Mouse (Mus musculus) spleen, adult 2 months (tissue): ENCODE measurements around the gene B4galt5. TPM values are rescaled to one million over a fixed set of nuclear protein-coding genes. Genes with fewer than 3 reads are reported as not detected.

Source experiments
- DNase-seq, 2 experiments: peaks; one replicate each; pipeline versions ENCODE4 v3.0.0 to v3.0.0-alpha.2; 2012 to 2021; ENCODE audit warnings: low spot score in 2 of 2, low read depth in 1 of 2
- H3K27ac ChIP-seq: fragments of 200-500 bp; 2 replicates; pipeline ENCODE4 v1.5.1; 2012; ENCODE audit warnings: low read length, inconsistent platforms; ENCODE audit not compliant: insufficient read depth
- H3K27me3 ChIP-seq: fragments of 200-500 bp; 2 replicates; pipeline ENCODE4 v1.6.1; 2012; ENCODE audit warnings: mild to moderate bottlenecking, moderate library complexity, low read length, inconsistent platforms; ENCODE audit not compliant: control insufficient read depth, insufficient read depth
- H3K36me3 ChIP-seq: fragments of 200-500 bp; 2 replicates; pipeline ENCODE4 v1.6.1; 2012; ENCODE audit warnings: mild to moderate bottlenecking, low read length, inconsistent platforms; ENCODE audit not compliant: control insufficient read depth, insufficient read depth
- H3K4me1 ChIP-seq: fragments of 200-500 bp; 2 replicates; pipeline ENCODE4 v1.6.1; 2011; ENCODE audit warnings: inconsistent platforms; ENCODE audit not compliant: control insufficient read depth, insufficient read depth, insufficient read length
- H3K4me3 ChIP-seq: fragments of 200-500 bp; 2 replicates; pipeline ENCODE4 v1.5.1; 2011; ENCODE audit warnings: mild to moderate bottlenecking, inconsistent platforms; ENCODE audit not compliant: insufficient read depth, insufficient read length; ENCODE audit errors: extremely low read depth
- CTCF ChIP-seq: fragments of 200-500 bp; IDR thresholded peaks from 2 replicates; pipeline ENCODE4 v1.5.1; 2011; ENCODE audit warnings: mild to moderate bottlenecking, inconsistent platforms; ENCODE audit not compliant: insufficient read depth, insufficient read length, insufficient replicate concordance; ENCODE audit errors: extremely low read depth
- POLR2A ChIP-seq: fragments of 200-500 bp; IDR thresholded peaks from 2 replicates; pipeline ENCODE4 v1.6.1; 2011; ENCODE audit warnings: low read depth, low read length, inconsistent platforms
- WGBS: fragments of 180-500 bp; shearing (Covaris S2); methylation state at CpG from one replicate; pipeline ENCODE4 v1.1.7; 2018; 5-methylcytosine and 5-hydroxymethylcytosine counted together
- polyA plus RNA-seq: library from polyadenylated mRNA; depleted of rRNA; stranded (reverse); fragments of >200 nt; gene quantifications from 2 replicates; pipeline ENCODE4 v1.2.3, GENCODE M21; 2012

The B4galt5 gene
- polyA plus RNA-seq, 1 experiment, result 20.5 TPM

DNA sequence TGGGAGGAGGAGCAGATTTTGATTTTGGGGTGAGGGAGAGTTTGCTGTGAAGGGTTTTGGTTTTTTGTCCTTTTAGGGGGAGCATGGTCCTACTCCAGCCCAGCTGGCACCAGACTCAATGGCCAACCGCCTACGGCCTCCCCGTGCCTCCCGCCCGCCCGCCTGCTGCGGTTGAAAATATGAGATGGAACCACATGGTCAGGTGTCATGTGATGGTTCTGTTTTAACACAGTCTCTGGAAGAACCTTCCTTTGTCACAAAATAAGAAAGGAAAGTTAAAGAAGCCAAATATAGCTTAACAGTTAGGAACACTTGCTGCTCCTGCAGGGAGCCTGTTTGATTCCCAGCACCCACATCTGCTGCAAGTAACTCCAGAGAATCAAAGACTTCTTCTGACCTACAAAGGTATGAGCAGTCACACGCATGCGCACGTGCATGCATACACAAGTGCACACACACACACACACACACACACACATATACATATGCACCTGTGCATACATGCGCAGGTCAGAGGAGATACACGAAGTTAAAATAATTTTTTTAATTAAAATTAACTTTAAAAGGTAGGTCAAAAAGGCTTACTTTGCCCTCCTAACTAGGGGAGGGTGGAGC is 25.3 kb upstream of the B4galt5 start:
- H3K4me1 ChIP-seq, result peaks cover 33% of the 10 kb centered on the region
- H3K4me3 ChIP-seq, result no peak overlapping the region
- H3K27ac ChIP-seq, result no peak overlapping the region
- H3K27me3 ChIP-seq, result no peaks in the 10 kb centered on the region
- 83% methylated on average over 12 of the region's 12 CpGs for WGBS
- no peak for DNase-seq
- H3K36me3 ChIP-seq, result no peaks in the 10 kb centered on the region
- no peak for TF ChIP-seq CTCF
- TF ChIP-seq POLR2A, result no peak

GRCm38 (mm10) chr2:167373266-167373665 is 24.3 kb upstream of the B4galt5 start:
- Histone ChIP-seq H3K4me3 (no peak overlapping the region), H3K36me3 (no peaks in the 10 kb centered on the region), H3K4me1 (peaks cover 37% of the 10 kb centered on the region), H3K27ac (no peak overlapping the region), H3K27me3 (no peaks in the 10 kb centered on the region)
- no peak for DNase-seq
- TF ChIP-seq CTCF (no peak), POLR2A (no peak)
- WGBS, result 72% methylated on average over 5 of the region's 5 CpGs

GRCm38 (mm10) chr2:167371506-167371905 is 22.5 kb upstream of the B4galt5 start:
- TF ChIP-seq CTCF (no peak), POLR2A (no peak)
- Histone ChIP-seq H3K4me3 (no peak overlapping the region), H3K27ac (no peak overlapping the region), H3K36me3 (no peaks in the 10 kb centered on the region), H3K27me3 (no peaks in the 10 kb centered on the region), H3K4me1 (peaks cover 30% of the 10 kb centered on the region)
- WGBS, result 81% methylated on average over 2 of the region's 2 CpGs
- no peak for DNase-seq

DNA sequence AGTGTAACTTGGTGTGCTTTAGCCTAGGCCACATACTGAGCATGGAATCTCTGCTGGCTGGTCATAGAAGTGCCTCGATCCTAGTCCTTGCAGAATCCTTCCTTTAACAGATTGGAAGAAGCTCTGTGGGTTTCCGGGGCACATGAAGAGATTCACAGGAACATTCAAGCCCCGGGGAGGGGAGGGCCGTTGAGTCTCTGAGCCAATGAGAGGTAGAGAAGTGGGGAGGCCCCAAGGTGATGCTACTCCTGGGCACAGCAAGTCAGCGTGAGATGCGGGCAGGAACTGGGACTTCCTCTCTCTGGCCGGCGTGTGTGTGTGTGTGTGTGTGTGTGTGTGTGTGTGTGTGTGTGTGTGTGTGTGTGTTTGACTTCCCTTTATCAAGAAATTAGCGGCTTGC is 19.3 kb upstream of the B4galt5 start:
- Histone ChIP-seq H3K4me1 (peaks cover 18% of the 10 kb centered on the region; the same call in 1 of the 2 replicates), H3K27ac (peak overlapping the region; percentile 87), H3K27me3 (no peaks in the 10 kb centered on the region), H3K4me3 (peak overlapping the region; percentile 46), H3K36me3 (no peaks in the 10 kb centered on the region)
- peak; percentile 90 to 92 for DNase-seq
- 3% methylated on average over 9 of the region's 9 CpGs for WGBS
- TF ChIP-seq POLR2A (no peak; the same call in 1 of the 2 replicates), CTCF (no peak)

GRCm38 (mm10) chr2:167367777-167368281 is 18.8 kb upstream of the B4galt5 start:
- WGBS, result 3% methylated on average over 20 of the region's 20 CpGs
- Histone ChIP-seq H3K4me1 (peaks cover 23% of the 10 kb centered on the region; the same call in 1 of the 2 replicates), H3K27ac (peak overlapping the region; percentile 87), H3K4me3 (peak overlapping the region; percentile 46), H3K36me3 (no peaks in the 10 kb centered on the region), H3K27me3 (no peaks in the 10 kb centered on the region)
- TF ChIP-seq CTCF, result no peak
- TF ChIP-seq POLR2A, result no peak
- peak; percentile 66 to 76 for DNase-seq

GRCm38 (mm10) chr2:167367325-167367724 is 18.3 kb upstream of the B4galt5 start:
- peak overlapping the region; percentile 87 for H3K27ac ChIP-seq
- WGBS, result 2% methylated on average over 6 of the region's 7 CpGs
- H3K4me3 ChIP-seq, result peak overlapping the region; percentile 46
- peak; percentile 55 to 71 for DNase-seq
- no peak for TF ChIP-seq CTCF
- no peak for TF ChIP-seq POLR2A
- H3K4me1 ChIP-seq, result peaks cover 24% of the 10 kb centered on the region; the same call in 1 of the 2 replicates
- H3K27me3 ChIP-seq, result no peaks in the 10 kb centered on the region
- H3K36me3 ChIP-seq, result no peaks in the 10 kb centered on the region

GRCm38 (mm10) chr2:167365063-167365462 is 16.1 kb upstream of the B4galt5 start:
- Histone ChIP-seq H3K4me3 (no peak overlapping the region), H3K27me3 (no peaks in the 10 kb centered on the region), H3K36me3 (no peaks in the 10 kb centered on the region), H3K27ac (no peak overlapping the region), H3K4me1 (peaks cover 26% of the 10 kb centered on the region; the same call in 1 of the 2 replicates)
- WGBS, result 100% methylated on average over 2 of the region's 2 CpGs
- DNase-seq, result no peak
- TF ChIP-seq POLR2A (no peak), CTCF (no peak)
